Mouse (Mus musculus): ENCODE measurements at regions not wholly inside any gene's neighbourhood (a gene's known extent, or its start where the extent isn't known, plus 50 kb on each side); places are given as distances from the start of the nearest gene placed in this dataset.

- TF ChIP-seq CTCF (conservative IDR thresholded peaks at IDR 0.05; ENCODE audit: insufficient read depth, insufficient read length, low read depth, low read length) = no peak
- no peak for TF ChIP-seq POLR2A (IDR thresholded peaks at IDR 0.05; ENCODE audit: low read depth, low read length)
Measured at GRCm38 (mm10) chr2:131667874-131668273, 105.8 kb upstream of the Adra1d start.
